Mouse (Mus musculus) adrenal gland, postnatal 10 days (tissue): ENCODE data around the gene S100a3. TPM values are rescaled to one million over a fixed set of nuclear protein-coding genes. Genes with fewer than 3 reads are reported as not detected.
A peak's percentile ranks its signal among the peaks of the same experiment; 100 is the strongest.

Experiments
- DNase-seq: peaks from one replicate; pipeline ENCODE4 v3.0.0; 2021; ENCODE audit warnings: mixed read lengths
- total RNA-seq, 2 experiments: library from RNA; stranded (reverse); gene quantifications; 2 replicates each; pipeline ENCODE4 v1.2.3; 2021

The S100a3 gene
- total RNA-seq, 2 experiments from 2014 or later, result not detected

GRCm38 (mm10) chr3:90627366-90627765, 67.0 kb downstream of the S100a3 start:
- DNase-seq, result no peak

- DNase-seq, result peak; percentile 15
Measured at GRCm38 (mm10) chr3:90627807-90628206, 67.4 kb downstream of the S100a3 start.

- DNase-seq, result no peak
Measured at GRCm38 (mm10) chr3:90629298-90629697, 68.9 kb downstream of the S100a3 start.

- DNase-seq, result no peak
Measured at GRCm38 (mm10) chr3:90631984-90632383, 71.6 kb downstream of the S100a3 start.

- DNase-seq, result no peak
Measured at GRCm38 (mm10) chr3:90638511-90639275, 78.3 kb downstream of the S100a3 start.

- peak; percentile 30 for DNase-seq
Measured at GRCm38 (mm10) chr3:90639511-90640154, 79.3 kb downstream of the S100a3 start.

GRCm38 (mm10) chr3:90640981-90641380, 80.6 kb downstream of the S100a3 start:
- DNase-seq, result no peak

GRCm38 (mm10) chr3:90644220-90644619, 83.8 kb downstream of the S100a3 start:
- DNase-seq, result peak; percentile 77

GRCm38 (mm10) chr3:90647291-90647690, 86.9 kb downstream of the S100a3 start:
- no peak for DNase-seq

GRCm38 (mm10) chr3:90648981-90649380, 88.6 kb downstream of the S100a3 start:
- no peak for DNase-seq

GRCm38 (mm10) chr3:90649832-90650231, 89.5 kb downstream of the S100a3 start:
- no peak for DNase-seq

Other genes with a start within 250 kb of the S100a3 start
- gene Slc27a3, start 170.6 kb upstream of the S100a3 start, total RNA-seq, result 10 to 100 TPM; 55.2 to 65.9 TPM
- 10 to 100 TPM; 46.8 to 51.6 TPM for gene Ints3, start 127.0 kb upstream of the S100a3 start, total RNA-seq
- gene Npr1, start 94.7 kb upstream of the S100a3 start, total RNA-seq, result 100 to 1,000 TPM in 1 of 2 experiments, 10 to 100 TPM in 1; 88.3 to 101 TPM
- gene Ilf2, start 84.5 kb upstream of the S100a3 start, total RNA-seq, result 10 to 100 TPM; 59.1 to 63.2 TPM
- gene Snapin, start 69.5 kb upstream of the S100a3 start, total RNA-seq, result 10 to 100 TPM; 46.6 to 59.3 TPM
- 100 to 1,000 TPM; 101 to 108 TPM for gene Chtop, start 51.1 kb upstream of the S100a3 start, total RNA-seq
- 100 to 1,000 TPM; 263 to 269 TPM for gene S100a1, start 46.2 kb upstream of the S100a3 start, total RNA-seq
- 10 to 100 TPM; 59.6 to 60.9 TPM for gene S100a13, start 46.1 kb upstream of the S100a3 start, total RNA-seq
- under 1 TPM; 0.24 to 0.70 TPM for gene S100a14, start 33.7 kb upstream of the S100a3 start, total RNA-seq
- gene S100a16, start 23.3 kb upstream of the S100a3 start, total RNA-seq, result 10 to 100 TPM; 73.5 to 91.6 TPM
- not detected for gene S100a2, start 29.7 kb downstream of the S100a3 start, total RNA-seq
- gene Gm42674, start 41.3 kb downstream of the S100a3 start, total RNA-seq, result not detected
- gene S100a4, start 43.2 kb downstream of the S100a3 start, total RNA-seq, result 10 to 100 TPM; 16.9 to 18.5 TPM
- gene S100a5, start 47.9 kb downstream of the S100a3 start, total RNA-seq, result not detected
- 10 to 100 TPM; 72.2 to 82.8 TPM for gene S100a6, start 52.3 kb downstream of the S100a3 start, total RNA-seq
- under 1 TPM in 1 of 2 experiments, not detected in 1; 0.33 TPM for gene S100a7a, start 93.4 kb downstream of the S100a3 start, total RNA-seq
- 10 to 100 TPM; 61.2 to 94.6 TPM for gene S100a8, start 108.4 kb downstream of the S100a3 start, total RNA-seq
- 100 to 1,000 TPM in 1 of 2 experiments, 10 to 100 TPM in 1; 76.0 to 125 TPM for gene S100a9, start 135.1 kb downstream of the S100a3 start, total RNA-seq
- gene Pglyrp4, start 166.3 kb downstream of the S100a3 start, total RNA-seq, result not detected
- gene Gm5849, start 217.3 kb downstream of the S100a3 start, total RNA-seq, result not detected